Mouse (Mus musculus) CH12.LX (cell line): ENCODE results near the gene Ogg1. TPM values are rescaled to one million over a fixed set of nuclear protein-coding genes. Genes with fewer than 3 reads are reported as not detected.

Source experiments
- DNase-seq: peaks from one replicate; pipeline ENCODE4 v3.0.0-alpha.2; 2013; ENCODE audit errors: extremely low read depth
- H3K27ac ChIP-seq: 2 replicates; pipeline ENCODE4 v1.5.1; 2012; ENCODE audit warnings: low read depth, mild to moderate bottlenecking, control low read depth, moderate library complexity; ENCODE audit not compliant: insufficient read depth
- H3K27me3 ChIP-seq: replicated peaks from 2 replicates; pipeline ENCODE3; 2012; ENCODE audit warnings: inconsistent platforms
- H3K36me3 ChIP-seq, 2 experiments: replicated peaks in 1 of 2; 2 replicates each; pipeline versions ENCODE3 to v1.6.1; 2012; ENCODE audit warnings: inconsistent platforms in 1 of 2, low read length in 1 of 2, mild to moderate bottlenecking in 1 of 2, mixed read lengths in 1 of 2, moderate library complexity in 1 of 2; ENCODE audit not compliant: control insufficient read depth in 1 of 2, insufficient read depth in 1 of 2
- H3K4me1 ChIP-seq, 2 experiments: 2 replicates each; pipeline ENCODE4 v1.6.1; 2012; ENCODE audit warnings: inconsistent platforms in 1 of 2, moderate library complexity in 1 of 2; ENCODE audit not compliant: insufficient read depth in 2 of 2, control insufficient read depth in 1 of 2
- H3K4me2 ChIP-seq: 2 replicates; pipeline ENCODE4 v1.6.1; 2012; ENCODE audit warnings: low read depth, mild to moderate bottlenecking, control low read depth; ENCODE audit not compliant: poor library complexity, insufficient read depth, severe bottlenecking
- H3K4me3 ChIP-seq, 3 experiments: fragments of 150-350 bp in 1 of 3; sonication (generic) in 1 of 3; replicated peaks in 1 of 3; 2 replicates each; pipeline versions ENCODE3 to v1.5.1; 2011 to 2012; ENCODE audit warnings: low read depth in 2 of 3, low read length in 2 of 3, mild to moderate bottlenecking in 2 of 3, moderate library complexity in 2 of 3, control low read depth in 1 of 3, improper control_type of control experiment in 1 of 3, inconsistent platforms in 1 of 3, mixed read lengths in 1 of 3; ENCODE audit not compliant: poor library complexity in 1 of 3
- H3K79me2 ChIP-seq: replicated peaks from 2 replicates; pipeline ENCODE4 v1.6.1; 2012; ENCODE audit warnings: mild to moderate bottlenecking, moderate library complexity; ENCODE audit not compliant: control insufficient read depth, poor library complexity, insufficient read depth, severe bottlenecking; ENCODE audit errors: extremely low read depth
- H3K9ac ChIP-seq: 2 replicates; pipeline ENCODE4 v1.6.1; 2012; ENCODE audit warnings: low read depth, mild to moderate bottlenecking, control low read depth, moderate library complexity; ENCODE audit not compliant: insufficient read depth
- H3K9me3 ChIP-seq: replicated peaks from 2 replicates; pipeline ENCODE3; 2012; ENCODE audit warnings: low read length, inconsistent platforms, mixed read lengths
- BHLHE40 ChIP-seq: IDR thresholded peaks from 2 replicates; pipeline ENCODE4 v1.6.1; 2011; ENCODE audit warnings: mild to moderate bottlenecking, low read depth, low read length, improper control_type of control experiment
- CHD1 ChIP-seq: IDR thresholded peaks from 2 replicates; pipeline ENCODE4 v1.6.1; 2012; ENCODE audit warnings: low read depth, low read length, improper control_type of control experiment, inconsistent platforms
- CHD2 ChIP-seq: IDR thresholded peaks from 2 replicates; pipeline ENCODE4 v1.6.1; 2011; ENCODE audit warnings: low read length, improper control_type of control experiment
- CTCF ChIP-seq, 2 experiments: IDR thresholded peaks in 1 of 2; conservative IDR thresholded peaks in 1 of 2; 2 replicates each; pipeline ENCODE4 v1.5.1; 2011 to 2012; ENCODE audit warnings: low read depth in 2 of 2, low read length in 2 of 2, improper control_type of control experiment in 1 of 2, inconsistent platforms in 1 of 2, mild to moderate bottlenecking in 1 of 2, moderate library complexity in 1 of 2
- E2F4 ChIP-seq: IDR thresholded peaks from 2 replicates; pipeline ENCODE4 v1.6.1; 2011; ENCODE audit warnings: low read depth, low read length, improper control_type of control experiment; ENCODE audit not compliant: insufficient replicate concordance
- ELF1 ChIP-seq: IDR thresholded peaks from 2 replicates; pipeline ENCODE4 v1.6.1; 2014; ENCODE audit warnings: low read depth, mild to moderate bottlenecking, inconsistent platforms, low read length, improper control_type of control experiment
- EP300 ChIP-seq: IDR thresholded peaks from 2 replicates; pipeline ENCODE4 v1.6.1; 2011; ENCODE audit warnings: low read length, improper control_type of control experiment
- ETS1 ChIP-seq: conservative IDR thresholded peaks from 2 replicates; pipeline ENCODE4 v1.6.1; 2012; ENCODE audit warnings: low read depth, mild to moderate bottlenecking, inconsistent platforms, low read length, improper control_type of control experiment, moderate library complexity
- GABPA ChIP-seq: IDR thresholded peaks from 2 replicates; pipeline ENCODE4 v1.6.1; 2012; ENCODE audit warnings: low read depth, low read length, improper control_type of control experiment, inconsistent platforms; ENCODE audit not compliant: insufficient replicate concordance
- HCFC1 ChIP-seq: IDR thresholded peaks from 2 replicates; pipeline ENCODE4 v1.6.1; 2012; ENCODE audit warnings: low read depth, mild to moderate bottlenecking, inconsistent platforms, low read length, improper control_type of control experiment
- IRF4 ChIP-seq: IDR thresholded peaks from 2 replicates; pipeline ENCODE4 v1.6.1; 2014; ENCODE audit warnings: low read depth, mild to moderate bottlenecking, inconsistent platforms, low read length, improper control_type of control experiment
- JUN ChIP-seq: IDR thresholded peaks from 2 replicates; pipeline ENCODE4 v1.6.1; 2011; ENCODE audit warnings: low read depth, mild to moderate bottlenecking, low read length, improper control_type of control experiment, moderate library complexity; ENCODE audit not compliant: insufficient read depth
- JUND ChIP-seq: conservative IDR thresholded peaks from 2 replicates; pipeline ENCODE4 v1.6.1; 2011; ENCODE audit warnings: low read depth, low read length, improper control_type of control experiment
- KAT2A ChIP-seq: IDR thresholded peaks from 2 replicates; pipeline ENCODE4 v1.6.1; 2012; ENCODE audit warnings: low read length, improper control_type of control experiment, inconsistent platforms; ENCODE audit not compliant: insufficient replicate concordance
- MAFK ChIP-seq: IDR thresholded peaks from 2 replicates; pipeline ENCODE4 v1.6.1; 2011; ENCODE audit warnings: low read length, improper control_type of control experiment; ENCODE audit not compliant: insufficient replicate concordance
- MAX ChIP-seq: IDR thresholded peaks from 2 replicates; pipeline ENCODE4 v1.6.1; 2011; ENCODE audit warnings: low read length, improper control_type of control experiment
- MAZ ChIP-seq: IDR thresholded peaks from 2 replicates; pipeline ENCODE4 v1.6.1; 2012; ENCODE audit warnings: low read depth, mild to moderate bottlenecking, inconsistent platforms, low read length, improper control_type of control experiment, moderate library complexity
- MEF2A ChIP-seq: IDR thresholded peaks from 2 replicates; pipeline ENCODE4 v1.6.1; 2014; ENCODE audit warnings: low read depth, mild to moderate bottlenecking, inconsistent platforms, low read length, improper control_type of control experiment, borderline replicate concordance
- MXI1 ChIP-seq: IDR thresholded peaks from 2 replicates; pipeline ENCODE4 v1.6.1; 2011; ENCODE audit warnings: mild to moderate bottlenecking, low read depth, low read length, improper control_type of control experiment
- MYC ChIP-seq: IDR thresholded peaks from 2 replicates; pipeline ENCODE4 v1.6.1; 2011; ENCODE audit warnings: low read depth, mild to moderate bottlenecking, improper control_type of control experiment, low read length
- NELFE ChIP-seq: IDR thresholded peaks from 2 replicates; pipeline ENCODE4 v1.6.1; 2011; ENCODE audit warnings: low read depth, low read length, improper control_type of control experiment
- NRF1 ChIP-seq: IDR thresholded peaks from 2 replicates; pipeline ENCODE4 v1.6.1; 2014; ENCODE audit warnings: low read depth, mild to moderate bottlenecking, inconsistent platforms, low read length, improper control_type of control experiment, moderate library complexity
- PAX5 ChIP-seq: IDR thresholded peaks from 2 replicates; pipeline ENCODE4 v1.6.1; 2012; ENCODE audit warnings: low read length, inconsistent platforms, mixed read lengths
- POLR2A ChIP-seq: IDR thresholded peaks from 2 replicates; pipeline ENCODE4 v1.6.1; 2011; ENCODE audit warnings: low read depth, mild to moderate bottlenecking, improper control_type of control experiment, low read length
- POLR2AphosphoS2 ChIP-seq: IDR thresholded peaks from 2 replicates; pipeline ENCODE4 v1.6.1; 2011; ENCODE audit warnings: low read depth, low read length, improper control_type of control experiment
- RAD21 ChIP-seq: IDR thresholded peaks from 2 replicates; pipeline ENCODE4 v1.6.1; 2011; ENCODE audit warnings: low read depth, mild to moderate bottlenecking, low read length, improper control_type of control experiment, moderate library complexity
- RCOR1 ChIP-seq: conservative IDR thresholded peaks from 2 replicates; pipeline ENCODE4 v1.6.1; 2012; ENCODE audit warnings: low read depth, mild to moderate bottlenecking, inconsistent platforms, low read length, improper control_type of control experiment
- SIN3A ChIP-seq: IDR thresholded peaks from 2 replicates; pipeline ENCODE4 v1.6.1; 2012; ENCODE audit warnings: low read length, improper control_type of control experiment, inconsistent platforms
- SMC3 ChIP-seq: IDR thresholded peaks from 2 replicates; pipeline ENCODE4 v1.6.1; 2011; ENCODE audit warnings: low read depth, low read length, improper control_type of control experiment
- TBP ChIP-seq: conservative IDR thresholded peaks from 2 replicates; pipeline ENCODE4 v1.6.1; 2011; ENCODE audit warnings: low read depth, low read length, improper control_type of control experiment
- TCF12 ChIP-seq: IDR thresholded peaks from 2 replicates; pipeline ENCODE4 v1.6.1; 2014; ENCODE audit warnings: low read depth, mild to moderate bottlenecking, inconsistent platforms, low read length, improper control_type of control experiment
- UBTF ChIP-seq: IDR thresholded peaks from 2 replicates; pipeline ENCODE4 v1.6.1; 2012; ENCODE audit warnings: low read depth, mild to moderate bottlenecking, inconsistent platforms, low read length, improper control_type of control experiment, moderate library complexity
- USF1 ChIP-seq: IDR thresholded peaks from 2 replicates; pipeline ENCODE4 v1.6.1; 2014; ENCODE audit warnings: low read depth, mild to moderate bottlenecking, inconsistent platforms, low read length, improper control_type of control experiment
- USF2 ChIP-seq: conservative IDR thresholded peaks from 2 replicates; pipeline ENCODE4 v1.6.1; 2011; ENCODE audit warnings: low read depth, low read length, improper control_type of control experiment
- ZC3H11A ChIP-seq: IDR thresholded peaks from 2 replicates; pipeline ENCODE4 v1.6.1; 2012; ENCODE audit warnings: low read depth, mild to moderate bottlenecking, inconsistent platforms, low read length, improper control_type of control experiment
- ZKSCAN1 ChIP-seq: IDR thresholded peaks from 2 replicates; pipeline ENCODE4 v1.6.1; 2012; ENCODE audit warnings: low read depth, inconsistent platforms, low read length, improper control_type of control experiment, borderline replicate concordance
- ZMIZ1 ChIP-seq: IDR thresholded peaks from 2 replicates; pipeline ENCODE4 v1.6.1; 2012; ENCODE audit warnings: low read depth, mild to moderate bottlenecking, inconsistent platforms, low read length, improper control_type of control experiment
- ZNF384 ChIP-seq: IDR thresholded peaks from 2 replicates; pipeline ENCODE4 v1.6.1; 2012; ENCODE audit warnings: low read depth, low read length, improper control_type of control experiment, inconsistent platforms
- dilution Hi-C: fragments of 300-500 bp; cut with MboI; formaldehyde crosslinking; loops from 2 replicates; pipeline ENCODE4 v1.14.3; 2020; ENCODE audit warnings: low sequenced_read_pairs; ENCODE audit not compliant: extremely low pct_unique_long_range_greater_than_20kb, extremely low pct_ligation_motif_present
- in situ Hi-C: fragments of 300-500 bp; cut with MboI; formaldehyde crosslinking; loops from 3 replicates; pipeline ENCODE4 v1.14.3; 2019; ENCODE audit warnings: low sequenced_read_pairs, low pct_ligation_motif_present, low pct_unique_long_range_greater_than_20kb, mixed read lengths
- polyA plus RNA-seq: library from polyadenylated mRNA; unstranded; fragments of >175 nt; gene quantifications from 2 replicates; pipeline ENCODE4 v1.2.1, GENCODE M21; 2012; ENCODE audit warnings: low read depth; ENCODE audit not compliant: insufficient read length
- total RNA-seq, 2 experiments: library from RNA; depleted of rRNA; stranded (reverse); fragments of 300-350 nt in 1 of 2; fragments of >200 nt in 1 of 2; gene quantifications; 2 replicates each; pipeline ENCODE4 v1.2.3; 2012 to 2014

Ogg1 gene
- total and polyA plus RNA-seq, 3 experiments: 13.8 to 20.1 (median 14.5) TPM

DNA sequence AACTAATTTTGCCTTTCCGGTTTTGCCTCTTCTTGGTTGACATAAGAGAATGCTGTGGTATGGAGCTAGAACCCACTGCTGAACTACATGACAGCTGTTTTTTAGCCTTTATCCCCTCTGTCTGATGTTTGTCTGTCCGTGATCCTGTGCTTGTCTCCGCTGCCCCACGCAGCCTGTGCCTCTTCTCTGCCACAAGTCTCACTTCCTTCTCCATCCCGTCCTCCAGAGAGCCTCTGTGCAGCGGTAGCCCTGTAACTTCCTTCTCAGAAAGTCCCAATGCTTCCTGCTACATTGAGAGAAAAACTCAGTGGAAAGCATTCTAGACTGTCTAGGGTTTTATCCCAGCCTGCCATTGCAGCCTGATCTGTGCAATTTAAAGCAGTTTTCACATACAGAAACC, 52.5 kb downstream of the Ogg1 start:
- Histone ChIP-seq H3K4me3 (peak overlapping the region; percentile 86 to 99 (median 95)), H3K36me3 (peaks cover 46 to 61% of the 10 kb centered on the region in 2 experiments), H3K9ac (peak overlapping the region; percentile 90), H3K4me1 (peaks cover 8 to 27% of the 10 kb centered on the region in 2 experiments; a peak in 3 of 4 replicates), H3K27ac (peak overlapping the region; percentile 68; the same call in 1 of the 2 replicates), H3K4me2 (peak overlapping the region; percentile 89), H3K9me3 (no peaks in the 10 kb centered on the region), H3K27me3 (no peaks in the 10 kb centered on the region), H3K79me2 (peaks cover 42% of the 10 kb centered on the region)
- TF ChIP-seq RCOR1 (no peak), UBTF (no peak), HCFC1 (no peak), POLR2A (no peak), EP300 (peak; percentile 56; the same call in 1 of the 2 replicates), MEF2A (no peak), MAFK (no peak), IRF4 (0 out of 2 replicates have a peak, but pooled peaks have one; percentile 40), BHLHE40 (0 out of 2 replicates have a peak, but pooled peaks have one; percentile 15), CTCF (conservative IDR thresholded peaks at IDR 0.05 in 1 of 2, IDR thresholded peaks at IDR 0.05 in 1 of 2; ENCODE audit: low read depth in 2 of 2, low read length in 2 of 2) (no peak), SIN3A (peak; percentile 68), GABPA (no peak), SMC3 (no peak), CHD2 (no peak), RAD21 (no peak), ZC3H11A (no peak), ZNF384 (no peak), USF2 (no peak), MAX (no peak), ZMIZ1 (no peak), NRF1 (0 out of 2 replicates have a peak, but pooled peaks have one; percentile 23), MYC (no peak; the same call in 1 of the 2 replicates), CHD1 (no peak), MAZ (no peak), JUN (no peak), PAX5 (no peak), KAT2A (no peak), POLR2AphosphoS2 (no peak), ELF1 (peak; percentile 43), JUND (no peak), MXI1 (peak; percentile 39; the same call in 1 of the 2 replicates), E2F4 (no peak), TCF12 (0 out of 2 replicates have a peak, but pooled peaks have one; percentile 15), TBP (no peak), NELFE (no peak), ETS1 (no peak), USF1 (no peak), ZKSCAN1 (no peak)
- dilution Hi-C loops: no loop called here
- peak; percentile 43 for DNase-seq
- in situ Hi-C loops: no loop called here
